Mouse (Mus musculus) CD4-positive, CD25-positive, alpha-beta regulatory T cell, adult 2 months (primary cell): ENCODE data around the gene Tspan5.

Source experiments
- DNase-seq: peaks from one replicate; pipeline ENCODE4 v3.0.0-alpha.2; 2012; ENCODE audit warnings: low read depth, low spot score

Gene Tspan5

GRCm38 (mm10) chr3:138876931-138877361 is 135.0 kb downstream of the Tspan5 start:
- DNase-seq: peak; percentile 72

GRCm38 (mm10) chr3:138877741-138878140 is 135.7 kb downstream of the Tspan5 start:
- peak; percentile 16 for DNase-seq

GRCm38 (mm10) chr3:138880999-138881724 is 139.2 kb downstream of the Tspan5 start:
- DNase-seq: no peak

GRCm38 (mm10) chr3:138881725-138882347 is 139.8 kb downstream of the Tspan5 start:
- no peak for DNase-seq

- no peak for DNase-seq
These were observed 144.1 kb downstream of the Tspan5 start for GRCm38 (mm10) chr3:138886121-138886520.

- no peak for DNase-seq
These were observed 147.2 kb downstream of the Tspan5 start for GRCm38 (mm10) chr3:138889214-138889613.

GRCm38 (mm10) chr3:138889769-138890295 is 147.8 kb downstream of the Tspan5 start:
- no peak for DNase-seq

- peak; percentile 59 for DNase-seq
These were observed 151.5 kb downstream of the Tspan5 start for GRCm38 (mm10) chr3:138893520-138893919.

- no peak for DNase-seq
These were observed 155.5 kb downstream of the Tspan5 start for GRCm38 (mm10) chr3:138897500-138897899.

GRCm38 (mm10) chr3:138898055-138898454 is 156.1 kb downstream of the Tspan5 start:
- DNase-seq: no peak

GRCm38 (mm10) chr3:138900571-138901141 is 158.7 kb downstream of the Tspan5 start:
- no peak for DNase-seq

- no peak for DNase-seq
These were observed 163.7 kb downstream of the Tspan5 start for GRCm38 (mm10) chr3:138905678-138906077.

- peak; percentile 61 for DNase-seq
These were observed 164.3 kb downstream of the Tspan5 start for GRCm38 (mm10) chr3:138906112-138906880.

GRCm38 (mm10) chr3:138909313-138909712 is 167.3 kb downstream of the Tspan5 start:
- DNase-seq: no peak

- DNase-seq: no peak
These were observed 170.5 kb downstream of the Tspan5 start for GRCm38 (mm10) chr3:138912504-138912903.

GRCm38 (mm10) chr3:138914626-138915288 is 172.8 kb downstream of the Tspan5 start:
- no peak for DNase-seq

GRCm38 (mm10) chr3:138916591-138916990 is 174.6 kb downstream of the Tspan5 start:
- no peak for DNase-seq

- no peak for DNase-seq
These were observed 175.0 kb downstream of the Tspan5 start for GRCm38 (mm10) chr3:138917016-138917415.

- DNase-seq: no peak
These were observed 176.2 kb downstream of the Tspan5 start for GRCm38 (mm10) chr3:138918241-138918640.

GRCm38 (mm10) chr3:138926161-138926560 is 184.2 kb downstream of the Tspan5 start:
- no peak for DNase-seq

GRCm38 (mm10) chr3:138927437-138927836 is 185.4 kb downstream of the Tspan5 start:
- DNase-seq: no peak
